Mouse (Mus musculus) thymus, postnatal 4 days (tissue): ENCODE measurements around the gene Cgnl1.

Source experiments
- DNase-seq: peaks from one replicate; pipeline ENCODE4 v3.0.0; 2021

The Cgnl1 gene

GRCm38 (mm10) chr9:71770991-71771767, at the start of gene Cgnl1:
Gene Cgnl1 (minus strand): TSS chr9:71771602.
- peak; percentile 47 for DNase-seq

GRCm38 (mm10) chr9:71818453-71818852, 47.1 kb upstream of the Cgnl1 start:
- no peak for DNase-seq

GRCm38 (mm10) chr9:71816121-71816520, 44.7 kb upstream of the Cgnl1 start:
- DNase-seq, result no peak

GRCm38 (mm10) chr9:71813565-71813964, 42.2 kb upstream of the Cgnl1 start:
- no peak for DNase-seq

GRCm38 (mm10) chr9:71812914-71813313, 41.5 kb upstream of the Cgnl1 start:
- no peak for DNase-seq

GRCm38 (mm10) chr9:71812402-71812801, 41.0 kb upstream of the Cgnl1 start:
- DNase-seq, result no peak

GRCm38 (mm10) chr9:71811404-71811803, 40.0 kb upstream of the Cgnl1 start:
- DNase-seq, result no peak

- no peak for DNase-seq
Observed at GRCm38 (mm10) chr9:71810723-71811122, 39.3 kb upstream of the Cgnl1 start.

- DNase-seq, result no peak
Observed at GRCm38 (mm10) chr9:71808640-71809254, 37.3 kb upstream of the Cgnl1 start.

GRCm38 (mm10) chr9:71807801-71808200, 36.4 kb upstream of the Cgnl1 start:
- no peak for DNase-seq

- peak; percentile 82 for DNase-seq
Observed at GRCm38 (mm10) chr9:71806422-71806805, 35.0 kb upstream of the Cgnl1 start.

GRCm38 (mm10) chr9:71805646-71806421, 34.4 kb upstream of the Cgnl1 start:
- no peak for DNase-seq

GRCm38 (mm10) chr9:71804116-71804515, 32.7 kb upstream of the Cgnl1 start:
- DNase-seq, result no peak

- no peak for DNase-seq
Observed at GRCm38 (mm10) chr9:71803281-71803680, 31.9 kb upstream of the Cgnl1 start.

- DNase-seq, result no peak
Observed at GRCm38 (mm10) chr9:71799598-71799997, 28.2 kb upstream of the Cgnl1 start.

- DNase-seq, result no peak
Observed at GRCm38 (mm10) chr9:71798176-71798575, 26.8 kb upstream of the Cgnl1 start.

- peak; percentile 17 for DNase-seq
Observed at GRCm38 (mm10) chr9:71777404-71777803, 6.0 kb upstream of the Cgnl1 start.

- DNase-seq, result no peak
Observed at GRCm38 (mm10) chr9:71776337-71776736, 4.9 kb upstream of the Cgnl1 start.

GRCm38 (mm10) chr9:71773563-71773962, 2.2 kb upstream of the Cgnl1 start:
- peak; percentile 46 for DNase-seq

- DNase-seq, result peak; percentile 83
Observed at GRCm38 (mm10) chr9:71772338-71772737, 936 bp upstream of the Cgnl1 start.

- no peak for DNase-seq
Observed at GRCm38 (mm10) chr9:71770484-71770883, 918 bp downstream of the Cgnl1 start.

GRCm38 (mm10) chr9:71769701-71770100, 1.7 kb downstream of the Cgnl1 start:
- DNase-seq, result no peak

GRCm38 (mm10) chr9:71768119-71768518, 3.3 kb downstream of the Cgnl1 start:
- no peak for DNase-seq

GRCm38 (mm10) chr9:71766902-71767301, 4.5 kb downstream of the Cgnl1 start:
- no peak for DNase-seq
